In genomic region chr11:69410310-69411072, GRCm38 (mm10) we compare ENCODE assay signal across 7 mouse cellular contexts. TPM values are rescaled to one million over a fixed set of nuclear protein-coding genes. Genes with fewer than 3 reads are reported as not detected.
DNase-seq lines count a peak whose midpoint lies in the region; ATAC-seq and TF ChIP-seq lines count a peak whose summit lies in the region.

No protein-coding gene starts in this region.

- peak overlapping the region; percentile 85 for H3K9ac ChIP-seq in forebrain, postnatal 0 days

- 1% methylated on average over 41 of the region's 41 CpGs for WGBS in forebrain, postnatal 0 days
- under 1% methylated on average over 41 of the region's 41 CpGs for WGBS in hindbrain, embryonic 10.5 days
- WGBS in macrophage (ENCODE audit: missing documents): 3% methylated on average over 41 of the region's 41 CpGs

- H3K27ac ChIP-seq in forebrain, postnatal 0 days (ENCODE audit: low read depth, low read length): peak overlapping the region; percentile 99
- H3K27ac ChIP-seq in hindbrain, embryonic 10.5 days: peak overlapping the region; percentile 99
- H3K27ac ChIP-seq in macrophage: peak overlapping the region; percentile 96

- H3K4me2 ChIP-seq in forebrain, postnatal 0 days (ENCODE audit: low read depth): peak overlapping the region; percentile 98

- H3K36me3 ChIP-seq in forebrain, postnatal 0 days (ENCODE audit: insufficient read depth): peaks cover 35% of the 10 kb centered on the region
- H3K36me3 ChIP-seq in hindbrain, embryonic 10.5 days: peaks cover 56% of the 10 kb centered on the region
- H3K36me3 ChIP-seq in macrophage (ENCODE audit: inconsistent target): peaks cover 7% of the 10 kb centered on the region; the same call in 1 of the 2 replicates

- no peaks in the 10 kb centered on the region for H3K27me3 ChIP-seq in forebrain, postnatal 0 days (ENCODE audit: insufficient read depth, low read length)
- no peaks in the 10 kb centered on the region for H3K27me3 ChIP-seq in hindbrain, embryonic 10.5 days (ENCODE audit: insufficient read depth, poor library complexity, severe bottlenecking)

- H3K4me3 ChIP-seq in forebrain, postnatal 0 days (ENCODE audit: low read depth, low read length): peak overlapping the region; percentile 71
- peak overlapping the region; percentile 82 for H3K4me3 ChIP-seq in hindbrain, embryonic 10.5 days
- peak overlapping the region; percentile 64 for H3K4me3 ChIP-seq in macrophage (ENCODE audit: inconsistent target)

- no peak for TF ChIP-seq CTCF in forebrain, postnatal 0 days (IDR thresholded peaks at IDR 0.05; ENCODE audit: low read depth)

- peaks cover 31% of the 10 kb centered on the region for H3K4me1 ChIP-seq in forebrain, postnatal 0 days (ENCODE audit: insufficient read depth)
- peaks cover 75% of the 10 kb centered on the region for H3K4me1 ChIP-seq in hindbrain, embryonic 10.5 days (replicated peaks)

- ATAC-seq in activated CD4-positive, CD25-positive, alpha-beta regulatory T cell, adult 4 months: peak; percentile 58
- peak; percentile 4; the same call in 1 of the 2 replicates for ATAC-seq in forebrain, postnatal 0 days

- peak; percentile 84 to 87 for DNase-seq in CD8-positive naive resting alpha-beta T cell, adult 2 months (ENCODE audit: low read depth in 2 of 2, low spot score in 2 of 2)
- peak; percentile 58 for DNase-seq in forebrain, postnatal 0 days
- DNase-seq in hindbrain, embryonic 10.5 days (ENCODE audit: low spot score): no peak
- DNase-seq in layer of hippocampus, postnatal 14 days (ENCODE audit: low spot score in 2 of 2): peak; percentile 65 to 70
- DNase-seq in right cerebral cortex, postnatal 36 days (ENCODE audit: low spot score in 2 of 2): peak; percentile 61 to 70

- peaks cover 16% of the 10 kb centered on the region; the same call in 1 of the 2 replicates for H3K79me2 ChIP-seq in macrophage (ENCODE audit: inconsistent target)

- no peaks in the 10 kb centered on the region for H3K9me3 ChIP-seq in forebrain, postnatal 0 days (ENCODE audit: low read length)
- no peaks in the 10 kb centered on the region for H3K9me3 ChIP-seq in hindbrain, embryonic 10.5 days

RNA-seq across cellular contexts. Expression of gene Kdm6b, which starts 3.0 kb away (rescaled TPM):
- 10 to 100 TPM; 23.6 to 28.3 TPM for polyA plus RNA-seq in activated CD4-positive, CD25-positive, alpha-beta regulatory T cell, adult 4 months (2017; shearing (Covaris generic))
- total RNA-seq in forebrain, postnatal 0 days (2014; rRNA removed): 10.2 and 15.0 TPM in 2 replicates
- polyA plus RNA-seq in forebrain, postnatal 0 days (2015; fragmentation: Nextera tagmentation; extraction: Ambion mirVana): 18.1 and 30.2 TPM in 2 replicates
- 37.9 and 43.4 TPM in 2 replicates for polyA plus RNA-seq in hindbrain, embryonic 10.5 days (2016; fragmentation: Nextera tagmentation; extraction: Ambion mirVana)
- total RNA-seq in layer of hippocampus, postnatal 14 days (2021): 10 to 100 TPM; 41.7 to 42.8 TPM
- total RNA-seq in macrophage (2018; cell fraction: chromatin; rRNA removed): 100 to 1,000 TPM in 17 of 26 experiments, 10 to 100 TPM in 9; 22.8 to 979 (median 248) TPM
- total RNA-seq in macrophage (2018; cell fraction: cytosol; rRNA removed): 100 to 1,000 TPM in 4 of 26 experiments, 10 to 100 TPM in 22; 10.2 to 238 (median 34.9) TPM
- total RNA-seq in macrophage (2018; cell fraction: nucleus; rRNA removed): 100 to 1,000 TPM in 14 of 26 experiments, 10 to 100 TPM in 12; 16.8 to 645 (median 137) TPM
- polyA plus RNA-seq in macrophage (2018): 4.5 to 15.0 TPM (median 11.0 TPM) in 3 replicates

RNA-seq across cellular contexts. Expression of gene Tmem88, which starts 12.5 kb away (rescaled TPM):
- polyA plus RNA-seq in activated CD4-positive, CD25-positive, alpha-beta regulatory T cell, adult 4 months (2017; shearing (Covaris generic)): under 1 TPM; 0.22 to 0.51 TPM
- total RNA-seq in forebrain, postnatal 0 days (2014; rRNA removed): 2.0 and 2.4 TPM in 2 replicates
- polyA plus RNA-seq in forebrain, postnatal 0 days (2015; fragmentation: Nextera tagmentation; extraction: Ambion mirVana): 6.8 and 7.7 TPM in 2 replicates
- polyA plus RNA-seq in hindbrain, embryonic 10.5 days (2016; fragmentation: Nextera tagmentation; extraction: Ambion mirVana): 22.1 and 22.2 TPM in 2 replicates
- total RNA-seq in layer of hippocampus, postnatal 14 days (2021): 1 to 10 TPM; 2.1 to 2.3 TPM
- total RNA-seq in macrophage (2018; cell fraction: chromatin; rRNA removed): 10 to 100 TPM in 7 of 26 experiments, 1 to 10 TPM in 15, under 1 TPM in 3, not detected in 1; 0.46 to 36.3 (median 4.9) TPM
- total RNA-seq in macrophage (2018; cell fraction: cytosol; rRNA removed): 1 to 10 TPM in 4 of 26 experiments, under 1 TPM in 19, not detected in 3; 0.05 to 1.7 (median 0.34) TPM
- 10 to 100 TPM in 6 of 26 experiments, 1 to 10 TPM in 13, under 1 TPM in 1, not detected in 6; 0.36 to 23.4 (median 3.3) TPM for total RNA-seq in macrophage (2018; cell fraction: nucleus; rRNA removed)
- polyA plus RNA-seq in macrophage (2018): 0.09 TPM in 1 of 3 replicates, not detected in the others

RNA-seq across cellular contexts. Expression of gene Cyb5d1, which starts 15.1 kb away (rescaled TPM):
- polyA plus RNA-seq in activated CD4-positive, CD25-positive, alpha-beta regulatory T cell, adult 4 months (2017; shearing (Covaris generic)): 10 to 100 TPM in 1 of 2 experiments, 1 to 10 TPM in 1; 9.4 to 17.9 TPM
- total RNA-seq in forebrain, postnatal 0 days (2014; rRNA removed): 21.1 and 28.9 TPM in 2 replicates
- polyA plus RNA-seq in forebrain, postnatal 0 days (2015; fragmentation: Nextera tagmentation; extraction: Ambion mirVana): 17.0 and 24.2 TPM in 2 replicates
- 47.2 and 51.7 TPM in 2 replicates for polyA plus RNA-seq in hindbrain, embryonic 10.5 days (2016; fragmentation: Nextera tagmentation; extraction: Ambion mirVana)
- 10 to 100 TPM; 36.0 to 39.7 TPM for total RNA-seq in layer of hippocampus, postnatal 14 days (2021)
- 10 to 100 TPM; 10.2 to 51.5 (median 24.5) TPM for total RNA-seq in macrophage (2018; cell fraction: chromatin; rRNA removed)
- 10 to 100 TPM; 16.0 to 40.0 (median 24.4) TPM for total RNA-seq in macrophage (2018; cell fraction: cytosol; rRNA removed)
- 10 to 100 TPM; 17.0 to 48.9 (median 26.3) TPM for total RNA-seq in macrophage (2018; cell fraction: nucleus; rRNA removed)
- polyA plus RNA-seq in macrophage (2018): 25.0 to 35.1 TPM (median 31.3 TPM) in 3 replicates

RNA-seq across cellular contexts. Expression of gene Naa38, which starts 15.2 kb away (rescaled TPM):
- polyA plus RNA-seq in activated CD4-positive, CD25-positive, alpha-beta regulatory T cell, adult 4 months (2017; shearing (Covaris generic)): 100 to 1,000 TPM; 146 TPM
- 47.7 and 59.2 TPM in 2 replicates for total RNA-seq in forebrain, postnatal 0 days (2014; rRNA removed)
- polyA plus RNA-seq in forebrain, postnatal 0 days (2015; fragmentation: Nextera tagmentation; extraction: Ambion mirVana): 125 and 141 TPM in 2 replicates
- 148 and 159 TPM in 2 replicates for polyA plus RNA-seq in hindbrain, embryonic 10.5 days (2016; fragmentation: Nextera tagmentation; extraction: Ambion mirVana)
- total RNA-seq in layer of hippocampus, postnatal 14 days (2021): 100 to 1,000 TPM in 1 of 2 experiments, 10 to 100 TPM in 1; 99.3 to 111 TPM
- total RNA-seq in macrophage (2018; cell fraction: chromatin; rRNA removed): 10 to 100 TPM in 1 of 26 experiments, 1 to 10 TPM in 18, not detected in 7; 1.8 to 14.1 (median 4.3) TPM
- total RNA-seq in macrophage (2018; cell fraction: cytosol; rRNA removed): 100 to 1,000 TPM in 5 of 26 experiments, 10 to 100 TPM in 21; 63.9 to 111 (median 87.7) TPM
- 10 to 100 TPM in 19 of 26 experiments, 1 to 10 TPM in 7; 5.4 to 34.6 (median 15.8) TPM for total RNA-seq in macrophage (2018; cell fraction: nucleus; rRNA removed)
- polyA plus RNA-seq in macrophage (2018): 60.0 to 104 TPM (median 95.8 TPM) in 3 replicates

RNA-seq across cellular contexts. Expression of gene Chd3, which starts 41.3 kb away (rescaled TPM):
- polyA plus RNA-seq in activated CD4-positive, CD25-positive, alpha-beta regulatory T cell, adult 4 months (2017; shearing (Covaris generic)): 10 to 100 TPM; 58.7 to 62.7 TPM
- total RNA-seq in forebrain, postnatal 0 days (2014; rRNA removed): 356 and 381 TPM in 2 replicates
- 55.3 and 74.7 TPM in 2 replicates for polyA plus RNA-seq in forebrain, postnatal 0 days (2015; fragmentation: Nextera tagmentation; extraction: Ambion mirVana)
- polyA plus RNA-seq in hindbrain, embryonic 10.5 days (2016; fragmentation: Nextera tagmentation; extraction: Ambion mirVana): 45.1 and 46.9 TPM in 2 replicates
- total RNA-seq in layer of hippocampus, postnatal 14 days (2021): 100 to 1,000 TPM; 519 to 534 TPM
- 100 to 1,000 TPM in 25 of 26 experiments, 10 to 100 TPM in 1; 63.9 to 453 (median 249) TPM for total RNA-seq in macrophage (2018; cell fraction: chromatin; rRNA removed)
- 10 to 100 TPM; 29.0 to 87.7 (median 51.6) TPM for total RNA-seq in macrophage (2018; cell fraction: cytosol; rRNA removed)
- 100 to 1,000 TPM in 19 of 26 experiments, 10 to 100 TPM in 7; 53.3 to 254 (median 120) TPM for total RNA-seq in macrophage (2018; cell fraction: nucleus; rRNA removed)
- 43.6 to 105 TPM (median 82.3 TPM) in 3 replicates for polyA plus RNA-seq in macrophage (2018)
